Mouse (Mus musculus): ENCODE data around the gene Gm43517. TPM values are rescaled to one million over a fixed set of nuclear protein-coding genes. Genes with fewer than 3 reads are reported as not detected.
A peak's percentile ranks its signal among the peaks of the same experiment; 100 is the strongest.

Gm43517 gene
- polyA plus RNA-seq, 1 experiment from 2014 or later, result not detected

DNA sequence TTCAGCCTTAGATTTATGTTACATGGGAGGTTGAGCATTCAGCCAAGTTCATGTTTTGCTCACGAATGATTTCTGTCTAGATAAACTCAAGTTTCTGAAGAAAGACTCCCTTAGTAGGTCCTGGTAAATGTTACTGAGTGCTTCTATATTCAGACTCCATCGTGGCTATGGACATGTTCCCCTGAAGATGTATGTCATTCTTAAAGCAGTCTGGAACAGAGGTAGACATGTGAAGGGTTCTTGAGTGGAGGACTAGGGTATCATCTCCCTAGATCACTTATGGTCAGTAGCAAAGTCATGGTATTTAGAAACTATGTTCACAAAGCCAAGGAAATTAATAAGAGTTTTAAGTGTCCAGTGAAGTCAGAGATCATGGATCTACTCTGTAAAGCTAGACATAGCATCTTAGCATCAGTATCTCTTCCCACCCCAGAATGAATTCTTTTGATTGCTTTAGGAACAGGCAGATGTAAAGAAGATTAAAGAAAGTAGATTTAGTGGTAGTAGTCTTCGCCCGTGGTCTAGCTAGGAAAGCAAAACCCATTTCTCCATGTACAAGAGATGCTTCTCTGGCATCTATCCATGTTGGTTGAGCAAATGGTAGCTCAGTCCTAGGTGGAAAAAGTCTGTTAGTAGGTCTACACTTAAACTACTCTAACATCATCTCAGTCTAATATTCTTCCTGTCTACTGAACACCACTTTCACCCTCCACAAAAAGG, 12.6 kb downstream of the Gm43517 start:
- ATAC-seq (replicated peaks; ENCODE audit: low FRiP score, low TSS enrichment, low read depth) (no peak), DNase-seq (ENCODE audit: low spot score) (no peak)
- no peak overlapping the region for H3K9ac ChIP-seq (ENCODE audit: low read length)
- no peak overlapping the region for H3K4me2 ChIP-seq (ENCODE audit: low read length)
- H3K9me3 ChIP-seq (ENCODE audit: control insufficient read depth, low read length), result no peaks in the 10 kb centered on the region
- H3K36me3 ChIP-seq (ENCODE audit: control insufficient read depth, insufficient read depth, low read length), result no peaks in the 10 kb centered on the region
- 24% methylated on average over 4 of the region's 4 CpGs for WGBS
- H3K27me3 ChIP-seq (replicated peaks; ENCODE audit: control insufficient read depth, insufficient read depth, low read length), result peaks cover 89% of the 10 kb centered on the region
- H3K4me3 ChIP-seq (ENCODE audit: low read depth, low read length), result no peak overlapping the region
- no peak overlapping the region for H3K27ac ChIP-seq (ENCODE audit: low read depth)
- peaks cover 9% of the 10 kb centered on the region; the same call in 1 of the 2 replicates for H3K4me1 ChIP-seq (replicated peaks; ENCODE audit: control insufficient read depth, insufficient read depth, low read length)

DNA sequence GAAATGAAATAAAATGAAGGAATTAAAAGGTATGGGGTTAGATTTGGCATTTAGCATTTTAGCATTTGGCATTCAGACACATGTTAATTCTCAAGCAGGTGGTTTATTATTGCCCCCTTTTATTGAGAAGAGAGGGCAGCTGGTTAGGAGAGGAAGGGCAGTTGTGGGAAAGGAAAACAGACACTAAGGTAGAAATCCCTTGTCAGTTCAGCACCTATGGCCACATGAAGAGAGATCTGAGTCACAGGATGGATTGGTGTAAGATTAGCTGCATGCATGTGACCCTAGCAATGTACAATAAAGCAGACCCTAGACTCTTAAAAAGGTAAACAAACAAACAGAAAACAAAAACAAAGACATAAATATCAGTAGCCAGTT, 13.2 kb downstream of the Gm43517 start:
- peaks cover 89% of the 10 kb centered on the region for H3K27me3 ChIP-seq (replicated peaks; ENCODE audit: control insufficient read depth, insufficient read depth, low read length)
- H3K9ac ChIP-seq (ENCODE audit: low read length), result no peak overlapping the region
- H3K9me3 ChIP-seq (ENCODE audit: control insufficient read depth, low read length), result no peaks in the 10 kb centered on the region
- H3K4me3 ChIP-seq (ENCODE audit: low read depth, low read length), result no peak overlapping the region
- no peak for DNase-seq (ENCODE audit: low spot score)
- ATAC-seq (replicated peaks; ENCODE audit: low FRiP score, low TSS enrichment, low read depth), result no peak
- peaks cover 9% of the 10 kb centered on the region; the same call in 1 of the 2 replicates for H3K4me1 ChIP-seq (replicated peaks; ENCODE audit: control insufficient read depth, insufficient read depth, low read length)
- H3K36me3 ChIP-seq (ENCODE audit: control insufficient read depth, insufficient read depth, low read length), result no peaks in the 10 kb centered on the region
- no peak overlapping the region for H3K4me2 ChIP-seq (ENCODE audit: low read length)
- no peak overlapping the region for H3K27ac ChIP-seq (ENCODE audit: low read depth)

DNA sequence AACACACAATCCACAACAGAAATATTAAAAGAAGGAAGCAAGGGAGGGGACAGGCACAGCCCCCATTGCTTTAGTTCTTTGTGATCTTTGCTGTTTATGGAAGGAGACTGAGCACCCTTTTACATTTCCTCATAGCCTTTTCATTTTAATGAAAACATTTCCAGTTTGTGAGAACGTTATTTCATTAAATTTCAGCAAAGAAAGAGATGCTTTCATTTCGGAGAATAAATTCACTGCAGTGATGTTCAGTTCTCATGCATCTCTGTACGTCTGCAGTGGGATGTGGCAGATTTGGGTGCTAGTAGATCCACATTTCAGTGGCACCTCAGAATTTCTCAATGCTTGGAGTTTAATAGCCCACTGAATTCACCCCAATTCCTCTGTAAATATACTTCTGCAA, 13.7 kb downstream of the Gm43517 start:
- H3K4me1 ChIP-seq (replicated peaks; ENCODE audit: control insufficient read depth, insufficient read depth, low read length), result peaks cover 9% of the 10 kb centered on the region; the same call in 1 of the 2 replicates
- no peak overlapping the region for H3K4me3 ChIP-seq (ENCODE audit: low read depth, low read length)
- ATAC-seq (replicated peaks; ENCODE audit: low FRiP score, low TSS enrichment, low read depth), result no peak
- peaks cover 91% of the 10 kb centered on the region for H3K27me3 ChIP-seq (replicated peaks; ENCODE audit: control insufficient read depth, insufficient read depth, low read length)
- WGBS, result 16% methylated on average over 3 of the region's 3 CpGs
- no peak overlapping the region for H3K27ac ChIP-seq (ENCODE audit: low read depth)
- H3K9me3 ChIP-seq (ENCODE audit: control insufficient read depth, low read length), result no peaks in the 10 kb centered on the region
- H3K4me2 ChIP-seq (ENCODE audit: low read length), result no peak overlapping the region
- no peak overlapping the region for H3K9ac ChIP-seq (ENCODE audit: low read length)
- H3K36me3 ChIP-seq (ENCODE audit: control insufficient read depth, insufficient read depth, low read length), result no peaks in the 10 kb centered on the region
- no peak for DNase-seq (ENCODE audit: low spot score)

DNA sequence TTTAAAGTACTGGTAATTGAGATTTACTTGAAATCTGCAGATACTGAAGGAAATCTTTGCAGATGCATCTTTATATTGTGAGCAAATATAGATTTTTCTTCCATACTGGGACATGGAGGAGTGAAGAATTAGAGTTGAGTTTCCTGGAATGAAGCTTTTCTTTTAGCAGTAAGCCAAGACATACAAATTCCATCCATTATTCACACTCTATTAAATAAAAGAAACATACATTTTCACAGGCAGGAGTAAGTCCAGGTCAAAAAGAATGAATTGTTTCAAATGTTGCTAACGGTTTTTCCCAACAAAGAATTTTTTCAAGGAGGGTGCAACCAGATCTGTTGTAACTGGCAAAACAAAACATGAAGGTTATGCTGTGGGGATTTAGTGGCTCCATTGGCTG, 14.6 kb downstream of the Gm43517 start:
- ATAC-seq (replicated peaks; ENCODE audit: low FRiP score, low TSS enrichment, low read depth) (no peak), DNase-seq (ENCODE audit: low spot score) (no peak)
- no peak overlapping the region for H3K4me3 ChIP-seq (ENCODE audit: low read depth, low read length)
- H3K9me3 ChIP-seq (ENCODE audit: control insufficient read depth, low read length), result no peaks in the 10 kb centered on the region
- H3K36me3 ChIP-seq (ENCODE audit: control insufficient read depth, insufficient read depth, low read length), result no peaks in the 10 kb centered on the region
- 5% methylated on average over 1 of the region's 1 CpGs for WGBS
- H3K4me2 ChIP-seq (ENCODE audit: low read length), result no peak overlapping the region
- H3K27ac ChIP-seq (ENCODE audit: low read depth), result no peak overlapping the region
- peaks cover 9% of the 10 kb centered on the region; the same call in 1 of the 2 replicates for H3K4me1 ChIP-seq (replicated peaks; ENCODE audit: control insufficient read depth, insufficient read depth, low read length)
- H3K9ac ChIP-seq (ENCODE audit: low read length), result no peak overlapping the region
- peaks cover 90% of the 10 kb centered on the region for H3K27me3 ChIP-seq (replicated peaks; ENCODE audit: control insufficient read depth, insufficient read depth, low read length)

DNA sequence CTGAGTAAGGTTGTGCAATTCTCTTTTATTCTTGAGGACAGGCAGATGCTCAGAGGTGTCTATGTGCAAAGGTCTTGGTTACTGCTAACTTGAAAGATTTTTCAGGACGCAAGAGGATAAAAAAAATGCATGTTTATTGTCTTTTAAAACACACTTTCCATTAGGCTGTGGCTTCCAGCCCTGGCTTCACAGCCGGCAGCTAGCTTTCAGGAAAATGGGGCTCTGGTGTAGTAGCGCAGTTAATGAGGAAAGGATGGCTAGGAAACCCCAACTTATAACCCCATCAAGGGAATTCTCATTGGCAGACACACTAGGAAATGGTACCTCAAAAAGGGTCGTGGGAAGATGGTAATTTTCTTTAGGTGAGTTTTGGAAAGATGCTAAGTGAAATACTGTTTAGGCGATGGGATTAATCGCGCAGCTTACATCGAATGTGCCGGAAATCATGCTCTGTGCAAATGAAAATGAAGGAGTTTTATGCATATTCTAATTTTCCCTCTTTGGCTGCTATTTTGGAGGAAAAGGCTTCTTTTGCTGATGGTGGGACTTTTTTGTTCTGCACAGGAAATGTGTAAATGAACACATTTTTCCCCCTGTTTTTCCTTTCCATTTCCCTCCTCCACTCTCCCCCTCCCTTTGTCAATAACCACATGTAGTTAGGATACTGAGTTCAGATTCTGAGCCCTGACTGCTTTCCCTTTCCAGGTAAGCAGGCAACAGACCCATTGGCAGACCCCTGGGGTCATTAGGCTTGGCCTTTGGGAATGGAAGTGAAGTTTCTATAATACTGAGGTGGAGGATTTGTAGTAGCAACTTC, 15.3 kb downstream of the Gm43517 start:
- H3K27ac ChIP-seq (ENCODE audit: low read depth), result no peak overlapping the region
- no peak overlapping the region for H3K4me3 ChIP-seq (ENCODE audit: low read depth, low read length)
- peaks cover 90% of the 10 kb centered on the region for H3K27me3 ChIP-seq (replicated peaks; ENCODE audit: control insufficient read depth, insufficient read depth, low read length)
- H3K9ac ChIP-seq (ENCODE audit: low read length), result no peak overlapping the region
- ATAC-seq (replicated peaks; ENCODE audit: low FRiP score, low TSS enrichment, low read depth) (no peak), DNase-seq (ENCODE audit: low spot score) (no peak)
- no peaks in the 10 kb centered on the region for H3K9me3 ChIP-seq (ENCODE audit: control insufficient read depth, low read length)
- peaks cover 9% of the 10 kb centered on the region; the same call in 1 of the 2 replicates for H3K4me1 ChIP-seq (replicated peaks; ENCODE audit: control insufficient read depth, insufficient read depth, low read length)
- WGBS, result 4% methylated on average over 9 of the region's 9 CpGs
- no peak overlapping the region for H3K4me2 ChIP-seq (ENCODE audit: low read length)
- no peaks in the 10 kb centered on the region for H3K36me3 ChIP-seq (ENCODE audit: control insufficient read depth, insufficient read depth, low read length)

DNA sequence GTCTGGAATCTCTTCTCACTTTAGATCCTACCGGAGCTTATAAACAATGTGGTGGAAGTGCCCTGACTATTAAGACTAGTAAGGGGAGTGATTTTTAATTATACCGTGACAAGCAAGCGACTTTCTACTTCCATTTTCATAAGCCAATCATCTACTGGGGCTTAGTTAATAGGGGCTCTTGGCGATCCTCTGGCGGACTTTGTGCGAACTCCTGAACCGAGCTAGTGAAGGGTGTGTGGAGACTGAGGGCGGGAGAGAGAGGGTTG, 15.8 kb downstream of the Gm43517 start:
- Histone ChIP-seq H3K4me1 (replicated peaks; ENCODE audit: control insufficient read depth, insufficient read depth, low read length) (peaks cover 9% of the 10 kb centered on the region; the same call in 1 of the 2 replicates), H3K9me3 (ENCODE audit: control insufficient read depth, low read length) (no peaks in the 10 kb centered on the region), H3K36me3 (ENCODE audit: control insufficient read depth, insufficient read depth, low read length) (no peaks in the 10 kb centered on the region), H3K9ac (ENCODE audit: low read length) (no peak overlapping the region), H3K27me3 (replicated peaks; ENCODE audit: control insufficient read depth, insufficient read depth, low read length) (peaks cover 86% of the 10 kb centered on the region), H3K27ac (ENCODE audit: low read depth) (no peak overlapping the region), H3K4me3 (ENCODE audit: low read depth, low read length) (peak overlapping the region; percentile 23), H3K4me2 (ENCODE audit: low read length) (peak overlapping the region; percentile 57)
- no peak for DNase-seq (ENCODE audit: low spot score)
- under 1% methylated on average over 8 of the region's 8 CpGs for WGBS
- ATAC-seq (replicated peaks; ENCODE audit: low FRiP score, low TSS enrichment, low read depth), result no peak

DNA sequence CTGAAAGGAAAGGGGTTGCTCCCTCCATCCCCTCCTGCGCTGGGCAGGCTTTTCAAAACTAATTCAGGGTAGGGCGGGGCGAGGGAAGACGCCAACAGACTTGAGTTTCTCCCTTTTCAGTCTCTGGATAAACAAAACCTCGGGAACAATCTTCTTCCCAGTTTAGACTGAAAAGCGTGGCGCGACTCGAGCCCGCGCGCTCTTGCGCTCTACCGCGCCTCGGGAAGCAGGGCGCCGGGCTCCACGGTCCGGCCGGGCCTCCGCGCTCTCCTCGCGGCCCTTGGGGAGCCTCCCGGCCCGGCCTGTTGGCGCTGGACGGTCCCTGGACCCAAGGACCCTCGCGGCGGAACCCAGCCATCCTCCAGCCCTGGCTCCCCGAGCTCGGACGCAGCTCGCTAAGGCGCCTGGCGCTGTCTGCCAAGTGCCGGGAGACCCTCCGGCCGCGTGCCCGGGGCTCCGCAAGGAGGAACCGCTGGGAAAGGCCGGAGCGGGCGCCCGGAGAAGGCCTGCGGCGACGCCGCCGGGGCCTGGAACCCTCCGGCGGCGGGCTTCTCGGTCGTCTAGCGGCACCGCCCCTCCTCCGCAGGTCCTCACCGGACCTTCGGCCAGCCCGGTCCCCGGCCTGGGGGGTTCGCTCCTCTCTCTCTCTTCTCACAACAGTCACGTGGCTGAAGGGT, 16.3 kb downstream of the Gm43517 start:
- no peaks in the 10 kb centered on the region for H3K36me3 ChIP-seq (ENCODE audit: control insufficient read depth, insufficient read depth, low read length)
- H3K4me3 ChIP-seq (ENCODE audit: low read depth, low read length), result peak overlapping the region; percentile 23
- no peak overlapping the region for H3K27ac ChIP-seq (ENCODE audit: low read depth)
- H3K27me3 ChIP-seq (replicated peaks; ENCODE audit: control insufficient read depth, insufficient read depth, low read length), result peaks cover 82% of the 10 kb centered on the region
- H3K9ac ChIP-seq (ENCODE audit: low read length), result no peak overlapping the region; the same call in 1 of the 2 replicates
- peaks cover 9% of the 10 kb centered on the region; the same call in 1 of the 2 replicates for H3K4me1 ChIP-seq (replicated peaks; ENCODE audit: control insufficient read depth, insufficient read depth, low read length)
- under 1% methylated on average over 66 of the region's 68 CpGs for WGBS
- H3K4me2 ChIP-seq (ENCODE audit: low read length), result peak overlapping the region; percentile 57
- peak; percentile 68 for DNase-seq (ENCODE audit: low spot score)
- ATAC-seq (replicated peaks; ENCODE audit: low FRiP score, low TSS enrichment, low read depth), result 0 out of 2 replicates have a peak, but pooled peaks have one; percentile 50
- H3K9me3 ChIP-seq (ENCODE audit: control insufficient read depth, low read length), result no peaks in the 10 kb centered on the region

DNA sequence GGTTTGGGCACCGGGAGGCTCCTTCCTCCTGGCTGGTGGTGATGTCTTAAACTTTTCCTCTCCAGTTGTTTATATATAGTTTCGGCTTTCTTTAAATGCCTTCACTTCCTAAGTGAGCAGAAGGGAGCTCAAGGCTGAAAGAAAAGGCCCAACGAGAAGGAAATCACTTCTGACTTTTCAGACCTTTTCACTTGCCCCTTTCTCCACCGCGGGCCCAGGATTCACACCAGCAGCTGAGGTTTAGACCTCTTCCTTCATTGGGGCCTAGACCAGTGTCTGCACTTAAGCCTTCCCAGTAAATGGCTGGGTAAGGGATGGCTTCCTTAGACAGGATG, 16.8 kb downstream of the Gm43517 start:
- Histone ChIP-seq H3K9ac (ENCODE audit: low read length) (no peak overlapping the region; the same call in 1 of the 2 replicates), H3K27me3 (replicated peaks; ENCODE audit: control insufficient read depth, insufficient read depth, low read length) (peaks cover 78% of the 10 kb centered on the region), H3K36me3 (ENCODE audit: control insufficient read depth, insufficient read depth, low read length) (no peaks in the 10 kb centered on the region), H3K9me3 (ENCODE audit: control insufficient read depth, low read length) (no peaks in the 10 kb centered on the region), H3K27ac (ENCODE audit: low read depth) (no peak overlapping the region), H3K4me2 (ENCODE audit: low read length) (peak overlapping the region; percentile 57), H3K4me3 (ENCODE audit: low read depth, low read length) (peak overlapping the region; percentile 23), H3K4me1 (replicated peaks; ENCODE audit: control insufficient read depth, insufficient read depth, low read length) (peaks cover 9% of the 10 kb centered on the region; the same call in 1 of the 2 replicates)
- ATAC-seq (replicated peaks; ENCODE audit: low FRiP score, low TSS enrichment, low read depth) (no peak), DNase-seq (ENCODE audit: low spot score) (no peak)
- WGBS, result under 1% methylated on average over 5 of the region's 5 CpGs

All from intestine, embryonic 14.5 days (tissue).